Mouse (Mus musculus): Measurements from ENCODE around the gene Cdh26.

DNA sequence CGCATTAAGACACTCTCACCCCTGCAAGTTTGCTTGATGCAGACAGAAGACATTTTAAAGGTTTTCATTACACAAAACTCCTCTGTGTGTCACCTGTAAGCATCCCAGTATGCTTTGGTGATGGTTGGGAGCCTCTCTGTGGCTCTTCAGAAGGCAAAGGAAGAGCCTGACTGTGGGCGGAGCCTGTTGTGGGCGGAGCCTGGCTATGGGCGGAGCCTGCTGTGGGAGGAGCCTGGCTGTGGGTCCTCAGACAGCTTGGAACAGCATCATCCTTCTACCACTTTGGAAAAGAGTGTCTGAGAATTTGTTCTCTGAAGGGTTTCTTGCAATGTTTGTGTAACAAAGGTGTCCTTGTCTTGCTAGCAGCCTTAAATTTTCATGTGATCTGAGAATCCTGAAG is 82.7 kb downstream of the Cdh26 start:
- TF ChIP-seq TAL1 (conservative IDR thresholded peaks at IDR 0.05; ENCODE audit: low read depth, low read length) (no peak), CTCF (IDR thresholded peaks at IDR 0.05; ENCODE audit: low read depth, low read length) (no peak)

Data from G1E (cell line).